Mouse (Mus musculus): ENCODE measurements around the gene Alg11.

Alg11 gene

DNA sequence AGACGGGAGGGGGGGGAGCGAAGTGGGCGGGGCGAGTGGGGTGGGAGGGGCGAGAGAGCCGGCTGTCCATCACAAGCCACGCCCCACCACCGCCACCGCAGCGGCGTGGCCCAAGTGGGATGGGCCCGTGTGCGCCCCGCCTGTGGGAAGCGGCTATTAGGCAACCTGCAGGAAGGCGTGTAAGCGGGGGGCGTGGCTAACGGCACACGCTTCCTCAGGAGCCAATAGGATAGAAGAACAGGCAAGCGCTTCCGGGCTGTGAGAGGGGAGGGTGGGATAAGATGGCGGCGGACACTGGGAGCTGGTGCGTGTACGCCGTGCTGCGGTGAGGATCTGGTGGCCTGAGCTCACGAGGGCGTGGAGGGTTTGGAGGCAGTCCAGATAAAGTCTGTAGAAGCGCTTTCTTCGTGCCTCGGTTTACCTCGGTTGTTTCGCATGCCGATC, at the start of gene Alg11:
Alg11 (plus strand) TSS at position 276 of the 444 bp plus-strand sequence.
- DNase-seq = peak; percentile 94 to 98

DNA sequence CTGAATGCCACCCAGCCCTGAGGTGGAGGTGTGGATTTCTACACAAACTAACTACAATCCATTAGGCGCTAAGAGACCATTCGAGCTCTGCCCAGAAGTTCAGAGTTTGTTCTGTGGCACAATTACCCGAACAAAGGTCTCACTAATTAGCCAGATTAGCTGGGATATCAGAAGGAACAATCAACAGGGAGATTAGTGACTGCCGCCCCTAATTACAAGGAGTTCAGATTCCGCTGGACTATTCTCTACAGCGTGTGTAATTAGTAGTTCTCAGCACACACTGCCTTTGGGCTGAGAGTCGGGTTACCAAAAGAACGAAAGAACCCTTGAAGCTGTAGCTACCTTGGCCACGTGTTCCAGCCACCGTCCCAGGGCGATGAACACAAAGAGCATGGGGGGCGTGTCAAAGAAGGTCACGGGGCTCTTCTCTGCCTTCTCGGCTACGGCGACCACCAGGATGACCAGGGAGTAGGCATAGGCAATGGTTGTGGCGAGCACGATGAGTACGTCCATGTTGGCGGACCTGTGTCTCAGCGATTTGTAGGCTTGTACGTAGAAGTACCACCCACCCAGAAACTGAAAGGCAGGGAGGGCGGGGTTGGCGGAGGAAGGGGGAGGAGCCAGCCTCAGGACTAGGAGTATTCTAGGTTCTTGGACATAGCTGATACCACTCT, 47.4 kb upstream of the Alg11 start:
- DNase-seq = no peak

DNA sequence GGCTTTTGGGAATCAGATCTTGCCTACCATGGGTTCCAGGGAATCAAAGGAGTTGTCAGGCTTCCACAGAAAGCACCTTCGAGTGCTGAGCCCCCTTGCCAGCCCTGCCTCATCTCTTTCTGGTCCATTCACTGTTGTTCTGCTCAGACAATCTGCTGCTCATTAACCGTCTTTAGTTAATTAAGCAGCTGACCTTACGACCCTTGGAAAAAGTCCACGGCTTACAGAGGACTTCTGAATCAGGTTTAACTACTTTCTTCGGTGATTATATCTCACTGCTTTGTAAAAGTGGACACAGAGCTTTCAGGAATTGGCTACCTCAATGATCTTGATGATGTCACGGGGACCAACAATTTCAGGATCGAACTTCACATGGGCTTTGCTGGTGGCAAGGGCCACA, 42.8 kb upstream of the Alg11 start:
- no peak for DNase-seq

DNA sequence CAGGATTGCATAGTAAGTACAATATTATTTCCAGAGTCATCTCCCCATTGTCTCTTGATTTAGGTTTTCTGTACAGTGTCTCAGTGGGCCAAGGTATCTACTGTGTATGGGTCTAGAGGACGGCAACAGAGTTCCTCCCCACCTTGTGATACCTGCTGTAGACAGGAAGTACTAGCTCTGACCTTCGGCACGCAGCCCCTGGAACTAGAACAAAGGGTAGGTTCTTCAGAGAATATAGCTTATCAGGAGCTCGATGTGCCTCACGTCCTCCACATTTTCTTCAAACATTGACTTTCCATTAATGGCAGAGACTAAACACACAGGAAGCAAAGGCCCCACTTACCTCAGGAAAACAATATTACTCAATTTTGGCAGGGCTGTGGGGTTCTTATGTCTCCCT, 41.0 kb upstream of the Alg11 start:
- no peak for DNase-seq

DNA sequence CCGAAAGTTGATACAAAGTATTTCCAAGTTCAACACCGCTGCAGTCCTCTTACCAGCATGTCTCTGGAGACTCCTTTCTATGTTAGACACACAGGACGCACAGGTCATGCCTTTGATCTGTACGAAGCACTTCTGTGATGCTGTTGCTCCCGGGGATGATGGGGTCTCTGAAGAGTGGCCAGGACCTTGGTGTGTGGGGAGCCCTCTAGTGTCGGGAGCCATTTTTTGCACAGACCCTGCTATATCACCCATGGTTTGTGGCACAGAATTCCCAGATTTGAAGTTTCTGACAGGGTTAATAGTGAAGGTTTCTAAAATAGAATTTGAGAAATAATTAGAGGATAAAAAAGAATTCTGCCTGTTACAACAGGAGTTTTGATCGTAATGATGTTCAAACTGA, 38.3 kb upstream of the Alg11 start:
- DNase-seq = no peak

DNA sequence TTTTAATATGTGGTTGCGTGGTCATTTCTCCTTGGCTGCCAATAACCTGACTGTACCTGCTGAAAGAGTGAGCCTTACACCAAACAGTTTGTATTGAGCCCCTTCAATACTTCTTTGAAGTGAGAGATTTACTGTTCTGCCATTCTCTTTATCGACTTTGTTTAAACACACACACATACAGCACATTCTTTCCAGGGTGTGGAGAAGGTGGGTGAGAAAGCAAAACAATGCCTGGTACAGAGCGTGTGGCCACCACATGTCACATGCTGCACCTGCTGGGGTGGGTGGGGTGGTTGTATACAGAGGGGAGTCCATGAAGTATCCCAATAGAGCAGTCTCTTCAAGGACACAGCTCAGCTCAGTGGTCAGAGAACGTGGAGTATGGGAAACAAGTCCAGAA, 35.3 kb upstream of the Alg11 start:
- no peak for DNase-seq

DNA sequence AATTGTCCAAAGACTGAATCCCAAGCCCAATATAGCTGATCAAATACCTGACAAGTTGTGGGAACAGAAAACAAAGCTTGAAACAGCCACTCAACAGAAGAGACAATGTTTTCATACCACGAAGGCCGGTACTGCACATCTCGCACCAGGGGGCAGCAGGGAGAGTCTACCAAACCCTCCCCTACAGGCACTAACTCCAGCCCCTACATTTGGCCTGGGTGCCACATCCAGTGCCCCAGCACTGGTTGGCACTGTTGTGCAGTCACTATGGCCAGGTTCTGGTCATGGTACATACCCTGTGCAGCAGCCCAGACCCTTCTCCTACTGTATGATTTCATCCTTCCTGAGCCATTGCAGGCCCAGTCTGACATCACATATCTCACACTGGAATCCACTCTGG, 31.5 kb upstream of the Alg11 start:
- no peak for DNase-seq

DNA sequence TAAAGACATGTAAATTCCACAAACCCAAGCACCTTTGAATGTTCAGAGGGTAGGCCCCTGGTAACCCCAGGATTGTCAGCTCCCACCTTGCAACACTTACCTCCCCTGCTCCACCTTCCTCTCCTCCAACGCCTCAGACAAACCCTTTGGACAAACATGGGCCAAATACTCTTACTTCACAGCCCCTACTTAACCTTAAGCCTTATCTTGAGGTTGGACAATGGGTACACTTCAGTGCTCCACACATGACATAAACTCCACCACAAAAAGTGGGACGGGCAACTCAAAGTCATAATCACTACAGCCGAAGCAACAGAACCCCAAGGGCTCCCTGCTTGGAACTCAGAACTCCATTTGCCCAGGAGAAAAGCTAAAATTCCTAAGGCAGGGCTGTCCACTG, 29.5 kb upstream of the Alg11 start:
- no peak for DNase-seq

DNA sequence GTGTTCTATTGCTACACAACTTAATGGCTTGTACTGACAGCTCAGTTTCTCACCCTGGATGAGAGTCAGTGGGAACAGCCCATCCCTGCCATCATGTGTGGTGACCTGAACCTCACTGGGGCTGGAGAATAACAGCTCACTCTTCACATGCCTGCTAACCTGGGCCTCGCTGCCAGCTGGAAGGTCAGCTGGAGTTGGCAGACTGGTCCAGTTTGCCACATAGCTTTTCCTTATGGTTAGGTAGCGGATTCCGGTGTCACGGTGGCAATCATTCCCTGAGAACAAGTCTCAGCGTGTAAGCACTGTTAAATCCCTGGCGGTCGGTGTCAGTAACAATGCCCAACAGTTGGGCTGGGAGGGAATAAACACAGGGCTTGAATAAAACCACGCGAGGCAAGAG, 24.4 kb upstream of the Alg11 start:
- peak in 1 of 2 experiments; percentile 14 for DNase-seq

DNA sequence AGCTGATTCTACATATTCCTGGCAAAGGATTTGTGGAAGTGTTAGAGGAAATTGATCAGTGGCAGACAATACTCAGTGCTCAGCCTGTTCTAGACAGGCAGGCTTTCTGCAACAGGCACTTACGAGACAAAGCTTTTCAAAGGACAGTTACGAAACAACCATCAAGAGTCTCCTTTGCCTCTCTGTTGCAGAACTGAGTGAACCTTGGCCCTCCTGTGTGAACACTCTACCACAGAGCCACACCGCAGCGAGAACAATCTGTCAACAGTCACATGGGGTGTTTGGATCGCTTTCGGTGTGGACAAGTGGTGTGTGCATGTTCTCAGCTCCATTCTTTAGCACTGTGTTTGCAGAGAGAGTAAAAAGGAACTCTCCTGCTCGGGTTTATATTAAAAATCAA, 23.5 kb upstream of the Alg11 start:
- no peak for DNase-seq

DNA sequence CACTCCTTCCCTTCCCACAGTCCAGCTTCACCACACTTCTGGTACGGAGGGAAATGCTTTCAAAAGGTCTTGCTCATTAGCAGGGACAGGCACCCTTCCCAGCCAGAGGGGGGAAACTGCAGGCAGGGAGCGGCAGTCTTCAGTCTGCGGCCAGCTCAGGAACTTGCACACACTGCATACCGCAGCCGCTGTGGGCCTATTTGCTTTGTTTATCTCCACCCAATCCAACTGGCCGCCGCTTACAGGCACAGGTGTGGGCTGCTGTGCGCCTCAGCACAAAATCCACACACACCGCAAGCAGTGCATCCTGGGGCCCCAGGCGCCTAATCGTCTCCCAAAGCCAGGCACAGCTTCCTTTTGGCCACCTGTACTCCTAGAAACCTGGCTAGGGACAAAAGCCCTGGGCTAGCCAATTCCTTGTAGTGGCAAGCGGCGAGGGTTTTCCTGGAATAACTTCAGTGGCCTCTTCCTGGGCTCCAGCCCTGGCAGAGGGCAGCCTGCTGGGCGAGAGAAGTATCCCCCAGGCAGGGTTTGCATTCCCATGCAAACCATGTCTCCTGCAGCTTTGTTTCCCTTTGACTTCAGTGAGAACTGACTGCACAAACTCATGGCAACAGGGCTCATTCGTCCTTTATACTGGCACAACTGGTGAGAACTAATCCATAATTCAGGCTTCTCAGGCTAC, 20.9 kb upstream of the Alg11 start:
- DNase-seq = no peak

DNA sequence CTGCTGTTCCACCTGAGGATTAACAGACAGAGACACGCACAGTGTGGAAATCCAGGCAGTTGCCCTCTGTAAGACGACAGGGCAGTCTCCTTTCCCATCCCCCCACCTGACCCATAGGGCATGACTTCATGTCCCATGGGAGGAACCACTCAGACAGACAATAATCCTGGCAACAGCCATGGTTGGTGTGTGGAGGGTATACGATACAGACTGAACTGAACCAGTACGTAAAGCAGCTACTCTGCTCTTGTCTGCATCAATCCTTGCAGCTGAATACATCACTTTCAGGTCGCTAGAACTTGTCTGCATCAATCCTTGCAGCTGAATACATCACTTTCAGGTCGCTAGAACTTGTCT, 20.4 kb upstream of the Alg11 start:
- DNase-seq = no peak

DNA sequence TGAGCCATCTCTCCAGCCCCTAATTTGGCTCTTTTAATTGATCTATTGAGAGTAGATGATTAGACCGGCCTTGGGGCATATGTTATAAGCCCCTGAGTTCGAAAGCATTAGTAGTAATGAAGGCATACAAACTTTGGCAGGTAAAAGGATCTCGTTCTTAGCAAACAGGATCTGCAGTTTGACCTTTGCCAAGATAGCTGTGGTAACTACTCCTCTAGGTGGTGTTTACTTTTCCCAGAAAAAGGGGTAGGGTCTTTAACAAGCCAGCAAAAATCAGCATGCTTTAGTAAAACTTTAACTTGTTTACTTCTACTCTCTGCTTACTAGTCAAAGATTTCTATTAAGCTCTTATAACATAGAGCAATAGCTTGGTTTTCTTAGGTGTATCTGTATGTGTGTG, 18.0 kb upstream of the Alg11 start:
- no peak for DNase-seq

DNA sequence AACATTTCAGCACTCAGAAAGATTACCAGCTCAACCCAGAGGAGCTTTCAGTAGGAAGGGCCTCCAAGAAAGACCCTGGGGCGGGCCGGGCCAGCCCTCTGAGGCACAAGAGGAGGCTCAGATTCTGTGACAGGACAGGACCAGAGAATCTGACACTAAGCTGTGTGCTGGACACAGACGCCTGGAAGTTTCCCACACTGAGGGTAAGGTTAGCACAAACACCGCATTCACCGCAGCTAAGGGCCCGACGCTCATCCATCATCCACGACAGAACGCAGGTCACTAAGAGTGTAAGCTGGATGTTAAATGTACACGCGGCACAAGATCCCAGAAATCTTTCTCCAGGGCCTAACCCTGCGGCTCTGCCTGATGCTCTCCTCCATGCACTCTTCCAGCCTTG, 16.8 kb upstream of the Alg11 start:
- DNase-seq = no peak

DNA sequence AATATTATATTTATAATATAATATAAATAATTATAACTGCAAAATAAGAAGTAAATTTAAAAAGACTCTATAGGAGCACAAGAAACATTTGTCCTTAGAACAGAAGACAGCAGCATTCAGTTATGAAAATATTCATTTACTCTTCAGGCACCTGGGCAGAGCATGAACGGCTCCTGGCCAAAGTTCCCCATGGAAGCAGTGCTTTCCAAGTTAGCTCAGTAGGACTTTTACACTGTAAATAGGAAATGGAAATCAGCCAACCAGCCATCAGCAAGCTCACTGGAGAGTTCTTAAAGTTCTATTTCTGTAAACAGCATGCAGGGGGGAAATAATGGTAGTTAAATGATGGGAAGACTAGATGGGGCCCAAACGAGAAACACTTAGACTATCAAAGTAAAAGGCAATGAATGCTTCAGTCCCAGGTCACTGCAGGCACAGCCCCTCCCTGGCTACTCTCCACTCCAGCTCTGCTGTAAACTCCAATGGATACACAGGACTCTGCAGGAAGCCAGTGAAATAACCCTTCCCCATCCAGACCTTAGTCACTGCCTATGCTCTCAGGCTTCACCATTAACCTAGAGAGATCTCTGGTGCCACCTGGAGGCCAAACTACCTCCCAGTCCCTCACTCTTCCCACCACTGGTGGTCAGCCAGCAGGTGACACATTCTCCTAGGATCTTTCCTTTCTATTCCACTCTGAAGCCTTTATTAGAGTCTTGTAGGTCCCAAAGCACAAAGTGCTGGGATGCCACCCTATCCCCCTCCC, 12.6 kb upstream of the Alg11 start:
- DNase-seq = peak; percentile 42 to 51

DNA sequence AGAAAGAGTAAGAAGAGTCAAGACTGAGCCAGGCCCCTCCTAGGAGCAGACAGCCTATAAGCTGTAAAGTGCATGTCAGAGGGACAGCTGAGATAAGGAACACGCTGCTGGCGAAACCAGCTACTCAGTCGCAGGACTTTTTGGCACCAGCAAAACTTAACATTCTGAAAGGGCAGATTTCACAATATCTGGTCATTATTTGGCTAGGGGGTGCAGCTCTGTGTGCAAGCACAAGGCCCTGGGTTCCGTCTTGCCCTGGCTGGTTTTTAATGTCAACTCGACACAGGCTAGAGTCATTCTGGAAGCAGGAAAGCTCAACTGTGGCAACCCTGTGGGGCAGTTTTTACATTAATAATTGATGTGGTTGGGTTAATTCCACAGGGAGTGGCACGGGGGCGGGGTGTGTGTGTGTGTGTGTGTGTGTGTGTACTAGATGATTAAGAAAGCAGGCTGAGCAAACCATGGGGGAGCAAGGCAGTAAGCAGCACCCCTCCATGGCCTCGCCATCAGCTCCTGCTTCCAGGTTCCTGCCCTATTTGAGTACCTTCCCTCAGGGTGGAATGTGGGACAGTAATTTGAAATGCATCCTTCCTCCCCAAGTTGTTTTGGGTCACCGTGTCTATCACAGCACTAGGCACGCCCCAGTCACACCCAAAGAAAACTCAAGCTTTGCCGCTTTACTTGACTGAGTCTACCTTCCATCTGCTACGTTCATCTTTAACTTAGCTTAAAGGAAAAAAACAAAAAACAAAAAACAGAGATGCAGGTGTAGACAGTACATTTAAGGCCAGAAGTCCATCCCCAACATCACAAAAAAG, 5.6 kb upstream of the Alg11 start:
- no peak for DNase-seq

DNA sequence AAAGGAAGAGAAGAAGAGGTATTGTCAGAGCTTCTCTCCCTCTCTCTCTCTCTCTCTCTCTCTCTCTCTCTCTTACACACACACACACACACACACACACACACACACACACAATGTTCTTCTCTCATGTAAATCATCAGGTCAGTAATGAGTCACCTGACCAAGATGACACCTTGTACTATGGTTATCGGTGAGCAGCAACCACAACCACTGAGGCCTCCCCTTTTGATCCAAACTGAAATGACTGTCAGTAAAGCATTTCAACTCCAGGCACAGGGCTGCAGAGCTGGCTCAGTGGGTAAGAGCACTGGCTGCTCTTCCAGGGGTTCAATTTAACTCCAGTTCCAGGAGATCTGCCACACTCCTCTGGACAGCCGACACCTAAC, 5.0 kb upstream of the Alg11 start:
- no peak for DNase-seq

DNA sequence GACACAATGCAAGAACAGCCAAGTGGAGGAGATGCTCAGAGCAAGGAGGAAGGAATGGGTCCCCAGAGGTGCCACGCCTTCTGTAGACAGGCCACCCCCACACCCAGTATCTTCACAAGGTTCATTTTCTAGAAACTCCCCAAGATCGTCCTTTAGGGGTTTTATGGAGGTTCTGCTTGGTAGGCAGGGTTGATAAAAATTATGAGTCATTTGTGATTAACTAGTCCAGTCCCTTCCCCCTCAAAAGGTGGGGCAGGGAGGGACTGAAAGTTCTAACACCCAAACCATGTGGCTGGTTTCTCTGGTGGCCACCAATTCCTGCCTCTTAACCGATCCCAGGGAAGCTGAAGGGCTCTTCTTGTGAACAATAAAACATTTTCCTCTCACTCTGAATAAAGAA, 3.7 kb upstream of the Alg11 start:
- DNase-seq = no peak

DNA sequence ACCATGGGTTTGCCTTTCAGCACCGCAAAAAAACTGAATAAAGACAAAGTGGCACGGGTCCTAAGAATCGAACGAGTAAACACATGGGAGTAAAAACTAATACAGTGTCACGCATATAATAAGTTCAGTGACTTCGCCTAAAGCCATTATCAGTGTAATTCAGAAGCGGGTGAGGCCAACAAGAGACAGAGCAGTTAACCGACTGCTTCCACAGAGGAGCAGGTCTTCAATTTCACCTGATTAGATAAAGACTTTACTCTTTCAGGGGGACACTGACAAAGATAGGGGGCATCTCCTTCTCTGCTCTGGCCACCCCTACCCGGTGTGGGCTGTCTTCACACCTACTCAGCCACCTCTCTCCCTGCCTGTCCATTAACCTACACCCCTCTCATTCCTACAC, 2.2 kb upstream of the Alg11 start:
- DNase-seq = no peak

DNA sequence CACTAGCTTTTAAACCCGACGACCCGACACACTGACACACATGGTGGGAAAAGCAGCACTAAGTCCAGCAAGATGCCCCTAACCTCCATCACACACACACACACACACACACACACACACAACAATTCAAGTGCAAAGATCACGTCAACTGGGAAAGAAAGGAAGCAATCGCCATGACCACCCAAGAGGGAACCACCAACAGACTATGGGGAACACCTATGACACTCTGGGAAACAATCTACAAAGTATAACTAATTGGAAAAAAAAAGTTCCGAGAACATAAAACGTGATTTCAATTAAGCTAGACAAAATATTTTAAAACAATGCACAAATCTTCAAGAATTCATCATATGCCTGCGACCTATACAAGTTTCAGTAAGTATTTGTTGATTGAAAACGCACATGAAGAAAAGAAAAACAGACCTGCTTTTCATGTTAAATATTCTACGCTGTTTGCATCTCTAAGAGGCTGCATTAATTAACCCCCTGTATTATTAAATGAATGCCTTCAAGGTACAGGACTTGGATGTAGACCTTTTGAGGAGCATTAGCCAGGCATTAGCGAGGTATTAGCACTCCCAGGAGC, 1.3 kb upstream of the Alg11 start:
- DNase-seq = no peak

DNA sequence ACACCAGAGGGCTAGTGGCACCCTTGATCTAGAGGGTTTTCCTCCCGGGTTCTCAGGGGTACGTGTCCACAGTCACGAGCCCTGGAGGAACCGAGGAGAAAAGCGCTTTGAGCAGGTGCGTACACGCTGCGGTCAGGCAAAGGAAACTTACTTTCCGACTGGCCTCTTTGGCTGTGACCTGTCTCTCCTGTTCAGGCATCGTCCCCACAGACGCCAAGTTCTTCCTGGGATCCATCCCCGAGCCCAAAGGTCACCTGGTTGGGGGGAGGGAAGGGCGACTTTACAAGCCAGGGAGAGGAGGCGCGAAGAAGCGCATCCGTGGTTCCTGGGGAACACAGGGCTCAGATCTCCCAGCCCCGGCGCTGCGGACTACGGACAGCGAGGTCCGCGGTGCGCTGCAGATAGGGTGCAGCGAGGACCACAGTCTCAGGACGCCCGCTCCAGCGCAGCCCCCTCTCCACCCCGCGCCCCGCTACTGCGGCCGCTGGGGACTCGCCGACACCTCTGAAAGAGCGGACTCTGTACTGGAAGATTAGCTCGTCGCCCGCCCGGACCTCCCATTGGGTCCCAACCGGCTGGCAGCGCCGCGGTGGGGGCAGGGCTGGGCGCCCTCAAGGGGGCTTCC, 588 bp upstream of the Alg11 start, which contains the start of gene Atp7b:
Atp7b (minus strand) TSS at position 485 of the 625 bp plus-strand sequence.
- no peak for DNase-seq

DNA sequence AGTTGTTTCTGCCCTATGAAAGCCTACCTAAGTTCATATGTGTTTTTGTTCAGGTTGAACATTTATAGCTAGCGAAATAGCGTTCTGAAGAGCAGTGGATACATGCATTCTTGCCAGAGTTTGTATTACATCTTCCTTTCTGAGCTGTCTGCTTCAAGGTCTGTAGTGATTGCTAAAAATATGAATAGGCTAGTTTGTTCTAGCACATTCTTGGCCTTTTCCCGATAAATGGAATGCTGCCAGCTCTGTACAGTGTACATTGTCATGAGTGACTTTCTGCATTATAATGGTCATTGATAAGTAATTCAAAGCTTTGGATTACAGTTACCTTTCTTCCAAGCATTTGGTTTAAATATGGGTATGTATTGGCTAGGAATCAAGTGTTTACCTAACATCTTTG, 605 bp downstream of the Alg11 start:
- DNase-seq = no peak
